Mouse (Mus musculus) liver, embryonic 11.5 days (tissue): ENCODE measurements around the gene Heatr3. TPM values are rescaled to one million over a fixed set of nuclear protein-coding genes. Genes with fewer than 3 reads are reported as not detected.

Experiments used
- ATAC-seq: fragments of 200-750 bp; cut with Nextera tagmentation; replicated peaks from 2 replicates; pipeline ENCODE4 v1.8.0; 2017; ENCODE audit warnings: moderate number of reproducible peaks, mild to moderate bottlenecking, moderate TSS enrichment, moderate library complexity; ENCODE audit not compliant: low FRiP score
- DNase-seq: peaks from one replicate; pipeline ENCODE4 v3.0.0-alpha.2; 2017; ENCODE audit warnings: low spot score
- H3K27ac ChIP-seq: fragments of 300-500 bp; sonication (generic); 2 replicates; pipeline ENCODE4 v1.5.1; 2014; ENCODE audit warnings: mild to moderate bottlenecking, low read depth, low read length, control low read depth
- H3K27me3 ChIP-seq: fragments of 300-500 bp; sonication (generic); replicated peaks from 2 replicates; pipeline ENCODE4 v1.6.1; 2014; ENCODE audit warnings: low read length, mixed read lengths; ENCODE audit not compliant: control insufficient read depth, insufficient read depth
- H3K36me3 ChIP-seq: fragments of 300-500 bp; sonication (generic); 2 replicates; pipeline ENCODE4 v1.6.1; 2014; ENCODE audit warnings: mild to moderate bottlenecking, low read length, moderate library complexity, mixed read lengths; ENCODE audit not compliant: control insufficient read depth, insufficient read depth
- H3K4me1 ChIP-seq: fragments of 300-500 bp; sonication (generic); replicated peaks from 2 replicates; pipeline ENCODE4 v1.6.1; 2014; ENCODE audit warnings: low read length, mixed read lengths; ENCODE audit not compliant: control insufficient read depth, insufficient read depth
- H3K4me2 ChIP-seq: fragments of 300-500 bp; sonication (generic); 2 replicates; pipeline ENCODE4 v1.6.1; 2014; ENCODE audit warnings: mild to moderate bottlenecking, control low read depth, moderate library complexity
- H3K4me3 ChIP-seq: fragments of 300-500 bp; sonication (generic); 2 replicates; pipeline ENCODE4 v1.5.1; 2014; ENCODE audit warnings: low read depth, low read length, control low read depth
- H3K9ac ChIP-seq: fragments of 300-500 bp; sonication (generic); 2 replicates; pipeline ENCODE4 v1.6.1; 2014; ENCODE audit warnings: low read depth, low read length, control low read depth
- H3K9me3 ChIP-seq: fragments of 300-500 bp; sonication (generic); 2 replicates; pipeline ENCODE4 v1.6.1; 2016; ENCODE audit warnings: low read length, inconsistent platforms, mixed read lengths; ENCODE audit not compliant: control insufficient read depth
- WGBS: fragments of 180-500 bp; shearing (Covaris S2); extraction: QIAGEN DNeasy Blood & Tissue Kit; methylation state at CpG from one replicate; pipeline ENCODE4 v1.1.7; 2014; 5-methylcytosine and 5-hydroxymethylcytosine counted together
- polyA plus RNA-seq: library from polyadenylated mRNA; unstranded; fragments of >200 nt; fragmentation: Nextera tagmentation; extraction: Ambion mirVana; gene quantifications from 2 replicates; pipeline ENCODE4 v1.2.1, GENCODE M21; 2014

Gene Heatr3
- polyA plus RNA-seq, 1 experiment from 2014 or later = 69.6 TPM

DNA sequence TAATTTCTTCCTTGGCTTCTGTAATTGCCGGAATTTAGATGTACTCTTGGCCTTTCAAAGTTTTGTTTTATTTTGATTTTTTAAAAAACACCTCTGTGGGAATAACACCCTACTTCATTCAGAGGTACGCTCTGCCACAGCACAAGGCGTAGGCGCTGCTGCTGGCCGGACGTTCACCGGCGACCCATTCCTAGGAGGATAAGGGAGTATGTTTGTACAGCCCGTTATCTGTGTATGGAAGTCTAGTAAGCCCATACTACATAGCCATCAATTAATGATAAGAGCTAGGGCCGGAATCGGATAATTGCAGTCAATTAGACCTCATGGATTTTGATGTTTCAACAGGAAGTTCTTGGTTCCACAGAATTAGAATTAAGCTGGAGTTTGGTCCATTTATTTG lies 18.6 kb upstream of the Heatr3 start:
- DNase-seq (no peak), ATAC-seq (peak; percentile 79)

GRCm38 (mm10) chr8:88124850-88125249 lies 12.8 kb upstream of the Heatr3 start:
- peaks cover 6% of the 10 kb centered on the region for H3K4me1 ChIP-seq

More for the DNA sequence above, 18.6 kb upstream of the Heatr3 start:
- Histone ChIP-seq H3K4me2 (peak overlapping the region; percentile 77), H3K9me3 (no peaks in the 10 kb centered on the region), H3K4me1 (no peaks in the 10 kb centered on the region; the same call in 1 of the 2 replicates), H3K27ac (peak overlapping the region; percentile 78), H3K4me3 (peak overlapping the region; percentile 83), H3K27me3 (no peaks in the 10 kb centered on the region), H3K9ac (peak overlapping the region; percentile 90), H3K36me3 (peaks cover 4% of the 10 kb centered on the region; the same call in 1 of the 2 replicates)
- under 1% methylated on average over 11 of the region's 11 CpGs for WGBS

GRCm38 (mm10) chr8:88129397-88129796 lies 8.3 kb upstream of the Heatr3 start:
- H3K9me3 ChIP-seq = no peaks in the 10 kb centered on the region
- no peak overlapping the region for H3K4me3 ChIP-seq
- no peak overlapping the region for H3K9ac ChIP-seq
- no peaks in the 10 kb centered on the region for H3K27me3 ChIP-seq
- H3K27ac ChIP-seq = no peak overlapping the region
- ATAC-seq (no peak), DNase-seq (no peak)
- 91% methylated on average over 4 of the region's 4 CpGs for WGBS
- no peak overlapping the region for H3K4me2 ChIP-seq
- peaks cover 12% of the 10 kb centered on the region; the same call in 1 of the 2 replicates for H3K36me3 ChIP-seq
- H3K4me1 ChIP-seq = peaks cover 5% of the 10 kb centered on the region

More at GRCm38 (mm10) chr8:88124850-88125249, 12.8 kb upstream of the Heatr3 start:
- Histone ChIP-seq H3K4me3 (no peak overlapping the region), H3K4me2 (no peak overlapping the region), H3K9ac (no peak overlapping the region), H3K27me3 (no peaks in the 10 kb centered on the region), H3K9me3 (no peaks in the 10 kb centered on the region), H3K36me3 (peaks cover 8% of the 10 kb centered on the region; the same call in 1 of the 2 replicates), H3K27ac (no peak overlapping the region)
- WGBS = 86% methylated on average over 2 of the region's 2 CpGs
- peak; percentile 71; the same call in 1 of the 2 replicates for ATAC-seq
- no peak for DNase-seq

DNA sequence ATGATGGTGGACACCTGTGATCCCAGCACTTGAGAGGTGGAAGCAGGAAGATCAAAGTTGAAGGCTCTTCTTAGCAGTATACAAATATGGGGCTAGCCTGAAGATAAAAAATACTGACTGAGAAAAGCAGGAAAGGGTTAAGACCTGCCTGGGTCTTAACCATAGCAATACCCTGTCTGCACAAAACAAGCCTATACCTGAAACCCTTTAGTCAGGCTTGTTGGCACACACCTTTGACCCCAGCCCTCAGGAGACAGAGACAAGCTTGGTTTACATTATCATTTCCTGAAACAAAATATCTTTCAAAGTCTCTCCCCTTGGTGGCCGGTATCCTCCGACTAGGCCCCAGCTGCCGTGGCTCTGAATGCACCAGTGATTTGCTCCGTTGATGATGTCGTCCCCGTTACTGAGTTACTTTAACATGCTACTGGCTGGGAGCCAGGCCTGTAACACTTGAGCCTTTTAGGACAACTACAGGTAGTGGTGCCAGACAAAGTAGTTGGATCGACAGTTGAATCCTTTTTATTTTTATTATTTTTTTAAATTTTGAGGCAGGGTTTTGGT lies 6.8 kb upstream of the Heatr3 start:
- H3K4me3 ChIP-seq = no peak overlapping the region
- DNase-seq (no peak), ATAC-seq (no peak)
- H3K27ac ChIP-seq = no peak overlapping the region
- no peak overlapping the region for H3K4me2 ChIP-seq
- H3K9ac ChIP-seq = no peak overlapping the region
- no peaks in the 10 kb centered on the region for H3K4me1 ChIP-seq
- WGBS = 87% methylated on average over 7 of the region's 7 CpGs
- H3K27me3 ChIP-seq = no peaks in the 10 kb centered on the region
- no peaks in the 10 kb centered on the region for H3K9me3 ChIP-seq
- peaks cover 12% of the 10 kb centered on the region; the same call in 1 of the 2 replicates for H3K36me3 ChIP-seq

- ATAC-seq (no peak), DNase-seq (no peak)
- H3K27ac ChIP-seq = no peak overlapping the region
- H3K4me1 ChIP-seq = peaks cover 5% of the 10 kb centered on the region; the same call in 1 of the 2 replicates
- H3K36me3 ChIP-seq = peaks cover 20% of the 10 kb centered on the region
- WGBS = 85% methylated on average over 3 of the region's 3 CpGs
- H3K27me3 ChIP-seq = no peaks in the 10 kb centered on the region
- no peak overlapping the region for H3K9ac ChIP-seq
- H3K4me3 ChIP-seq = peak overlapping the region; percentile 12; the same call in 1 of the 2 replicates
- H3K4me2 ChIP-seq = no peak overlapping the region; the same call in 1 of the 2 replicates
- H3K9me3 ChIP-seq = no peaks in the 10 kb centered on the region
Observed at GRCm38 (mm10) chr8:88139256-88139655, 1.6 kb downstream of the Heatr3 start.

DNA sequence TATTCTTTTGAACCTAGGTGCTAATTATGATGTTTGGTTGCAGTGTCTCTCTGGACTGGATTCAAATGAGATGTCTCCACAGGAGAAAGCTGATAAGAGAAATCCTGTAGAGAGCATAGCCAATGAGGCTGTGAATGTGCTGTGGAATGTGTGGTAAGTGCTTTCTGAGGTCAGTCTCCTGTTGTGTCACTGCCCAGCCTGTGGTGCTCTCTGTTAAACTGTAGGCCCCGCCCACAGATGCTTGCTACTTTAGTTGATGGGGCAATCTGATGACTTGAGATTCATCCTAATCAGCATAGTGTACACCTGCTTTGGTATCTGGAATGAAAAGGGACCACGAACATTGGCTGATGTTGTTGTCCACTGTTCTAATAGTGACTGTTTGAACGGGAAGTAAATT lies 4.0 kb downstream of the Heatr3 start:
- Histone ChIP-seq H3K27me3 (no peaks in the 10 kb centered on the region), H3K9ac (no peak overlapping the region), H3K27ac (no peak overlapping the region), H3K4me1 (peaks cover 5% of the 10 kb centered on the region; the same call in 1 of the 2 replicates), H3K9me3 (no peaks in the 10 kb centered on the region), H3K36me3 (peaks cover 20% of the 10 kb centered on the region), H3K4me3 (no peak overlapping the region), H3K4me2 (no peak overlapping the region)
- DNase-seq = no peak
- ATAC-seq = no peak
- 83% methylated on average over 3 of the region's 3 CpGs for WGBS

DNA sequence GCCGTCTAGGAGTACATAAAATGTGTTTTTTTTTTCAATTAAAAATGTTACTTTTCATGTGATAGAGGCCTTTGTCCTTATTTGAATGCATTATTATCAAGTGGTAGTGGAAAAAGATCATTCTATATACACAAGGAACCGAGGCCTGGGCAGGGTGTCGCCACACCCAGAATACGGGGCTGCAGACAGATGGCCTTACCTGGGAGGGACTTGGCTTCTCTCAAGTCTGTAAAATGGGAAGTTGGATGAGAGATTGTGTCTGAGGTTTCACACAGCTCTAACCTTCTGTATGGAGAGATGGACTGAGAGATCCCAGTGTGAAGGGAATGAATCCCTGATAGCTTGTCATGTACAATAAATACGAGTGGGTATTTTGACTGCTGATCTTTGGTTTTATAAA lies 6.4 kb downstream of the Heatr3 start:
- H3K4me1 ChIP-seq = no peaks in the 10 kb centered on the region; the same call in 1 of the 2 replicates
- H3K9ac ChIP-seq = no peak overlapping the region
- no peak overlapping the region for H3K4me2 ChIP-seq
- no peak overlapping the region for H3K27ac ChIP-seq
- ATAC-seq (no peak), DNase-seq (no peak)
- peaks cover 24% of the 10 kb centered on the region for H3K36me3 ChIP-seq
- no peak overlapping the region for H3K4me3 ChIP-seq
- H3K27me3 ChIP-seq = no peaks in the 10 kb centered on the region
- no peaks in the 10 kb centered on the region for H3K9me3 ChIP-seq
- WGBS = 76% methylated on average over 5 of the region's 5 CpGs

- Histone ChIP-seq H3K4me2 (no peak overlapping the region), H3K9me3 (no peaks in the 10 kb centered on the region), H3K9ac (no peak overlapping the region), H3K36me3 (peaks cover 18% of the 10 kb centered on the region), H3K4me1 (no peaks in the 10 kb centered on the region), H3K27ac (no peak overlapping the region), H3K4me3 (no peak overlapping the region), H3K27me3 (no peaks in the 10 kb centered on the region)
- ATAC-seq (no peak), DNase-seq (no peak)
- WGBS = 95% methylated on average over 6 of the region's 6 CpGs
Observed at GRCm38 (mm10) chr8:88150910-88151371, 13.3 kb downstream of the Heatr3 start.
